ENCODE assay signal across 15 mouse cellular contexts in genomic region chr17:4311785-4312379, GRCm38 (mm10).
"Had no signal": no experiment of that assay in that cellular context is flagged by ENCODE, and none has a peak within 500 bp of the region (broad histone marks: within the 10 kb centered on the region; RNA-seq: fewer than 3 reads in every experiment).

No protein-coding gene starts in this region.

- ATAC-seq: lung, postnatal 0 days had no signal

- H3K27me3 ChIP-seq: limb, embryonic 13.5 days; midbrain, embryonic 12.5 days; neural tube, embryonic 12.5 days had no signal

- H3K9ac ChIP-seq: limb, embryonic 13.5 days; liver, embryonic 14.5 days; midbrain, embryonic 12.5 days; neural tube, embryonic 12.5 days had no signal

- DNase-seq: kidney, adult 18-20 months; kidney, postnatal 10 days; kidney, postnatal 4 days; left cerebral cortex, postnatal 4 days; lung, adult 18-20 months; lung, postnatal 4 days; thymus, adult 18-20 months; thymus, postnatal 14 days had no signal

- H3K9me3 ChIP-seq: limb, embryonic 13.5 days; midbrain, embryonic 12.5 days; neural tube, embryonic 12.5 days had no signal

- H3K4me1 ChIP-seq: limb, embryonic 13.5 days; neural tube, embryonic 12.5 days had no signal

- H3K4me3 ChIP-seq: layer of hippocampus, adult 2 months; limb, embryonic 13.5 days; midbrain, embryonic 12.5 days; myocyte; neural tube, embryonic 12.5 days had no signal

- H3K27ac ChIP-seq: layer of hippocampus, adult 2 months; limb, embryonic 13.5 days; liver, embryonic 14.5 days; midbrain, embryonic 12.5 days; neural tube, embryonic 12.5 days had no signal

- H3K4me2 ChIP-seq: limb, embryonic 13.5 days; midbrain, embryonic 12.5 days; neural tube, embryonic 12.5 days had no signal

- H3K36me3 ChIP-seq: limb, embryonic 13.5 days; midbrain, embryonic 12.5 days; neural tube, embryonic 12.5 days had no signal
